Mouse (Mus musculus) liver, embryonic 14.5 days (tissue): ENCODE measurements at regions not wholly inside any gene's neighbourhood (a gene's known extent, or its start where the extent isn't known, plus 50 kb on each side); places are given as distances from the start of the nearest gene placed in this dataset.

ENCODE experiments used
- CTCF ChIP-seq: IDR thresholded peaks from 2 replicates; pipeline ENCODE4 v1.5.1; 2016; ENCODE audit warnings: antibody characterized with exemption, low read depth, control low read depth
- EP300 ChIP-seq: IDR thresholded peaks from 2 replicates; pipeline ENCODE4 v1.6.1; 2016; ENCODE audit warnings: antibody characterized with exemption, low read depth

- TF ChIP-seq CTCF: no peak
- TF ChIP-seq EP300: no peak
Measured at GRCm38 (mm10) chr14:86509686-86510085, 631.3 kb downstream of the Diaph3 start.
